Mouse (Mus musculus) hindbrain, embryonic 16.5 days (tissue): ENCODE measurements at regions not wholly inside any gene's neighbourhood (a gene's known extent, or its start where the extent isn't known, plus 50 kb on each side); places are given as distances from the start of the nearest gene placed in this dataset.
A peak's percentile ranks its signal among the peaks of the same experiment; 100 is the strongest.

ENCODE experiments used
- ATAC-seq: fragments of 200-750 bp; cut with Nextera tagmentation; 2 replicates; pipeline ENCODE4 v1.8.0; 2017; ENCODE audit warnings: moderate TSS enrichment, moderate library complexity
- H3K27ac ChIP-seq: fragments of 300-500 bp; sonication (generic); 2 replicates; pipeline ENCODE4 v1.5.1; 2014; ENCODE audit warnings: low read depth, mild to moderate bottlenecking, control low read depth, low read length, moderate library complexity
- H3K27me3 ChIP-seq: fragments of 300-500 bp; sonication (generic); replicated peaks from 2 replicates; pipeline ENCODE4 v1.6.1; 2014; ENCODE audit warnings: low read length; ENCODE audit not compliant: control insufficient read depth, insufficient read depth
- H3K36me3 ChIP-seq: fragments of 300-500 bp; sonication (generic); 2 replicates; pipeline ENCODE4 v1.6.1; 2014; ENCODE audit warnings: mild to moderate bottlenecking, low read length, moderate library complexity, mixed read lengths; ENCODE audit not compliant: control insufficient read depth, insufficient read depth
- H3K4me1 ChIP-seq: fragments of 300-500 bp; sonication (generic); 2 replicates; pipeline ENCODE4 v1.6.1; 2014; ENCODE audit warnings: low read depth, low read length; ENCODE audit not compliant: control insufficient read depth, insufficient read depth
- H3K4me2 ChIP-seq: fragments of 300-500 bp; sonication (generic); 2 replicates; pipeline ENCODE4 v1.6.1; 2014; ENCODE audit warnings: mild to moderate bottlenecking, low read length, control low read depth, moderate library complexity
- H3K4me3 ChIP-seq: fragments of 300-500 bp; sonication (generic); 2 replicates; pipeline ENCODE4 v1.5.1; 2014; ENCODE audit warnings: mild to moderate bottlenecking, low read length, control low read depth, moderate library complexity
- H3K9ac ChIP-seq: fragments of 300-500 bp; sonication (generic); 2 replicates; pipeline ENCODE4 v1.6.1; 2014; ENCODE audit warnings: low read depth, mild to moderate bottlenecking, control low read depth, low read length, moderate library complexity
- H3K9me3 ChIP-seq: fragments of 300-500 bp; sonication (generic); 2 replicates; pipeline ENCODE4 v1.6.1; 2014; ENCODE audit warnings: mild to moderate bottlenecking, low read length, moderate library complexity; ENCODE audit not compliant: control insufficient read depth
- WGBS: fragments of 180-500 bp; shearing (Covaris S2); extraction: QIAGEN DNeasy Blood & Tissue Kit; methylation state at CpG from one replicate; pipeline ENCODE4 v1.1.7; 2014; 5-methylcytosine and 5-hydroxymethylcytosine counted together

DNA sequence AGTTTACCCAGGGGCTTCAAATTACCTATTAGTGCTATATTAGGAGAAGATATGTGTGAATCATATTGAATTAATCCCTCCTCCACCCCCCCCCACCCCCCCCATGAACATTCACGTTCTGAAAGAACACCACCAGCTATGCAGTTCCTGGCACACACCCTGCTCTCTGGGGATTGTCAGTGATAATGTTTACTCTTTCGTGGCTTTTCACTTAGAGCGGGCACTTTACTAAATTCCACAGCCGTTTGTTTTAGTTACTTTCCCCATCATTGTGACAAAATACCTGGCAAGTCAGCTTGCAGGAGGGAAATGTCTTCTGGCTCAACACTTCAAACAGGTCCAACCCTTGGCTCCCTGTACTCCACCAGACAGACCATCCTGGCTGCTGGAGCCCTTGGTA, 359.0 kb downstream of the Rps15a start:
- 53% methylated on average over 4 of the region's 4 CpGs for WGBS
- H3K27me3 ChIP-seq: no peaks in the 10 kb centered on the region
- H3K9ac ChIP-seq: no peak overlapping the region
- H3K9me3 ChIP-seq: no peaks in the 10 kb centered on the region
- 0 out of 2 replicates have a peak, but pooled peaks cover 4% of the 10 kb centered on the region for H3K4me1 ChIP-seq
- H3K4me3 ChIP-seq: no peak overlapping the region
- H3K27ac ChIP-seq: no peak overlapping the region
- no peak overlapping the region for H3K4me2 ChIP-seq
- no peak for ATAC-seq
- H3K36me3 ChIP-seq: no peaks in the 10 kb centered on the region

DNA sequence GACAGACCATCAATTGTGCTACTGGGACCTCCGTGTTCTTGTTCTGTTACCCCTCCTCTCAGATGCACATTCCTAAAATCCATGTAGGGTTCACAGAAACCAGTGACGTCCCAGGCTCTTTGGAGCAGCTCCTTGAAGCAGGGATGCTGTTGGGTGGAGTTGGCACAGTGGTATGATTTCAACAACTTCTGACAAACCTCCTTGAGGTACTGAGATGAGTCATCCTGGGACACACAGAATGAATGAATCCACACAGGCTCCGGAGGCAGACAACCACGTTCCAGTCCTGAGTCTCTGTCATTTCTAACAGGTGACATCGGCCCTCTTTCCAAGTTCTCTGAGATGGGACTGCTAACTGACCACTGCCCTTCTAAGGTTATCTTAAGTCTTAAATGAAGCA, 360.2 kb downstream of the Rps15a start:
- Histone ChIP-seq H3K36me3 (no peaks in the 10 kb centered on the region), H3K27ac (no peak overlapping the region), H3K27me3 (no peaks in the 10 kb centered on the region), H3K4me3 (no peak overlapping the region), H3K4me1 (0 out of 2 replicates have a peak, but pooled peaks cover 4% of the 10 kb centered on the region), H3K9me3 (no peaks in the 10 kb centered on the region), H3K4me2 (no peak overlapping the region), H3K9ac (no peak overlapping the region)
- ATAC-seq: no peak
- WGBS: 71% methylated on average over 5 of the region's 5 CpGs

GRCm38 (mm10) chr7:117753296-117753695, 362.7 kb downstream of the Rps15a start:
- H3K27ac ChIP-seq: no peak overlapping the region
- no peak overlapping the region for H3K4me3 ChIP-seq
- no peaks in the 10 kb centered on the region; the same call in 1 of the 2 replicates for H3K27me3 ChIP-seq
- H3K9me3 ChIP-seq: no peaks in the 10 kb centered on the region
- 65% methylated on average over 5 of the region's 5 CpGs for WGBS
- no peaks in the 10 kb centered on the region for H3K36me3 ChIP-seq
- no peak overlapping the region for H3K4me2 ChIP-seq
- H3K4me1 ChIP-seq: 0 out of 2 replicates have a peak, but pooled peaks cover 4% of the 10 kb centered on the region
- ATAC-seq: peak; percentile 77; the same call in 1 of the 2 replicates
- no peak overlapping the region for H3K9ac ChIP-seq

DNA sequence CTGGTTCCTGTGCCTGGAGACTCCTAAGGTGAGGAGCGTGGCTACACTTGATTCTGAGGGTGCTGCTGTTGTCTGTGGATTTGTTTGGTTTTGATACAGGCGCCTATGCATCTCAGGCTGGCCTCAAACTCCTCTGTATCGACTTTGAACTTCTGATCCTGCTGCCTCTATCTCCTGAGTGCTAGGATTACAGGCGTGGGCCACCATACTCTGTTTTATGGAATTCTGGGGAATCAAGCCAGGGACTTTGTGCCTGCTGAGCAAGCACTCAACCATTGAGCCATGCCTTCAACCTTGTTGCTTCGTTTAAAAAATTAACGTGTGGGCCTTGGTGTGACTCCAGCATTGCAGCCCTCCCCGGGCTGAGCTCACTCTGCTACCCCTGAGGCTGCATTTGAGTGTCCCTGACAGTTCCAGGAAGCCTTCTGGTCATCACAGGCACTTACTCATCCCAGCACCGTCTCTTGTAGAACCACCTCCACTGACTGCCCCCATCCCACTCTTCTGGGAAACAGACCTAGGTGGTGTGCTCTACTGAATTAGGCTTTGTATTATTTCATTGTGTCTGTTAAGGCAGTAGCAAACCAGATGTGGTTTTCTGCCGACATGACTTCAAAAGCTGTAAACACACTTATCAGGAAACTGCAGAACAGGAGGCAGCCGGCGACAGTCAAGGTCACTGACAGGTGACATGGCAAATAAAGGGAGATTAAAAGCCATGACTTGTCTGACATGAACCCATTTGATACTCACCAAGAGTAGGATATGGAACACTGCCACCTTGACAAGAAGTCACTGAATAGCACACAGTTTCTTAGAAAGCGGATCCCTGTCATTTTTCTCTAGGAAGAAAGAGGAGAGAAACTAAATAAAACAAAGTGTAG, 363.4 kb downstream of the Rps15a start:
- Histone ChIP-seq H3K27ac (no peak overlapping the region), H3K4me2 (no peak overlapping the region), H3K4me1 (0 out of 2 replicates have a peak, but pooled peaks cover 4% of the 10 kb centered on the region), H3K36me3 (no peaks in the 10 kb centered on the region), H3K27me3 (no peaks in the 10 kb centered on the region; the same call in 1 of the 2 replicates), H3K9ac (no peak overlapping the region), H3K4me3 (no peak overlapping the region), H3K9me3 (no peaks in the 10 kb centered on the region)
- ATAC-seq: no peak
- 70% methylated on average over 12 of the region's 12 CpGs for WGBS

- H3K27me3 ChIP-seq: no peaks in the 10 kb centered on the region; the same call in 1 of the 2 replicates
- H3K36me3 ChIP-seq: no peaks in the 10 kb centered on the region
- no peaks in the 10 kb centered on the region for H3K9me3 ChIP-seq
- no peak overlapping the region for H3K4me3 ChIP-seq
- H3K4me1 ChIP-seq: no peaks in the 10 kb centered on the region
- H3K4me2 ChIP-seq: no peak overlapping the region
- no peak overlapping the region for H3K9ac ChIP-seq
- ATAC-seq: no peak
- 79% methylated on average over 4 of the region's 4 CpGs for WGBS
- no peak overlapping the region for H3K27ac ChIP-seq
Observed at GRCm38 (mm10) chr7:117747991-117748390, 367.2 kb downstream of the Xylt1 start.

DNA sequence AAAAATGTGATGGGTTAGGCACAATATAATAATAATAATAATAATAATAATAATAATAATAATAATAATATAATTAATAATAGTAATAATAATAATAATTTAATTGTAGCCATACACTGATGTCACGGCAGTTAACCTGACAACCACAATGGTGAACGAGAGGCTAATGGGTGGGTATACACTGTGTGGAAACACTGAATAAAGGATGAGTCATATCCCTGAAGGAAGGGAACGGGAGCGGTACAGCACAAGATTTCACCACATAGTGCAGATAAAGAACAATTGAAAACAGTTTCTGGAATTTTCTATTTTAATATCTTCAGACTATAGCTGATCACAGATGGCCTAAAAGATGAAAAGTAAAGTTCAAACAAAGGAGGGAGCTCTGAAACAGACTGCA, 365.6 kb downstream of the Xylt1 start:
- ATAC-seq: no peak
- no peak overlapping the region for H3K9ac ChIP-seq
- H3K4me3 ChIP-seq: no peak overlapping the region
- H3K27ac ChIP-seq: no peak overlapping the region
- H3K27me3 ChIP-seq: no peaks in the 10 kb centered on the region; the same call in 1 of the 2 replicates
- WGBS: 94% methylated on average over 4 of the region's 4 CpGs
- no peaks in the 10 kb centered on the region for H3K9me3 ChIP-seq
- H3K4me2 ChIP-seq: no peak overlapping the region
- no peaks in the 10 kb centered on the region for H3K36me3 ChIP-seq
- no peaks in the 10 kb centered on the region for H3K4me1 ChIP-seq

DNA sequence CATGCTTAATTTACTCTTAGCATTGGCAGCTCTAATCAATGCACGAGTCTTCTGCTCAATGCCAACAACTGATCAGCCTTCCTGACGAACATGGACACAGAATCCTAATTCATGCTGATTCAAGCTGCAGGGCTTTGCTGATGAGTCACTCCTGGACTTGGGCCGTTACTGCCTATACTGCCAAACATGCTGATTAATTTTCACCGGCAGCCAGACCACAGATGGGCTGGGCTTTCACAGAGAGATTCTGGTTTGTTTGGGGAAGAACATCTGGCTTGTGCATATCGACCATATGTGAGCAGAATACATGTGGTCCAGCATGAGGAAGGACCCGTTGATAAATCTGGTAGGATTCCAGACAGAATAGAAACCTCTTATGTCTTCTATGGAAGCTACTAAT, 358.9 kb downstream of the Xylt1 start:
- no peak for ATAC-seq
- Histone ChIP-seq H3K27me3 (no peaks in the 10 kb centered on the region), H3K27ac (no peak overlapping the region), H3K4me1 (no peaks in the 10 kb centered on the region), H3K9me3 (no peaks in the 10 kb centered on the region), H3K9ac (no peak overlapping the region), H3K4me2 (no peak overlapping the region), H3K36me3 (no peaks in the 10 kb centered on the region), H3K4me3 (no peak overlapping the region)
- 62% methylated on average over 6 of the region's 6 CpGs for WGBS

DNA sequence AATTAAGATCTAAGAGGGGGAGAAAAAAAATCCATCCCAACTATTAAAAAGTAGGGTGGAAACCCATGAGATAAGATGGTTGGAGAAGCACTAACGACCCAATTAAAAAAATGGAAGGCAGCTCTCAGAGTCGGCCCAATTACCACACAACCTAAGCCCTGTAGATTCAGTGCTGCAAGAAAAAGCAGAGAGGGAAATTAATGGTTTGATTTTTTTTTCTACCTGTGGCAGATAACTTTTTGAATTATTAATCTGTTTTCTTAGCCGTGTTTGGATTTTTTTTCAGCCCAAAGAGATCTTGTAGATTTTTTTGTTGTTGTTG, 354.9 kb downstream of the Xylt1 start:
- Histone ChIP-seq H3K36me3 (no peaks in the 10 kb centered on the region), H3K4me2 (no peak overlapping the region), H3K27ac (no peak overlapping the region), H3K9me3 (no peaks in the 10 kb centered on the region), H3K4me3 (no peak overlapping the region), H3K27me3 (no peaks in the 10 kb centered on the region), H3K9ac (no peak overlapping the region), H3K4me1 (no peaks in the 10 kb centered on the region)
- 0 out of 2 replicates have a peak, but pooled peaks have one; percentile 52 for ATAC-seq
- 59% methylated on average over 3 of the region's 3 CpGs for WGBS

- Histone ChIP-seq H3K9ac (no peak overlapping the region), H3K4me3 (no peak overlapping the region), H3K4me2 (no peak overlapping the region), H3K27me3 (no peaks in the 10 kb centered on the region), H3K27ac (no peak overlapping the region), H3K9me3 (no peaks in the 10 kb centered on the region), H3K4me1 (no peaks in the 10 kb centered on the region), H3K36me3 (no peaks in the 10 kb centered on the region)
- 0 out of 2 replicates have a peak, but pooled peaks have one; percentile 2 for ATAC-seq
- WGBS: 73% methylated on average over 7 of the region's 7 CpGs
Observed at GRCm38 (mm10) chr7:117734994-117735698, 354.4 kb downstream of the Xylt1 start.
